Mouse (Mus musculus) E14TG2a.4 (cell line): ENCODE data around the gene Zfp866.

Source experiments
- H3K27me3 ChIP-seq: 2 replicates; pipeline ENCODE4 v1.6.1; 2014; ENCODE audit warnings: low read length, control low read depth; ENCODE audit not compliant: insufficient read depth
- H3K36me3 ChIP-seq: 2 replicates; pipeline ENCODE4 v1.6.1; 2014; ENCODE audit warnings: low read length, control low read depth; ENCODE audit not compliant: insufficient read depth
- H3K4me1 ChIP-seq: replicated peaks from 2 replicates; pipeline ENCODE4 v1.6.1; 2014; ENCODE audit warnings: low read depth, low read length, control low read depth
- H3K4me3 ChIP-seq: replicated peaks from 2 replicates; pipeline ENCODE4 v1.5.1; 2014; ENCODE audit warnings: mild to moderate bottlenecking, low read length
- H3K9me3 ChIP-seq: 2 replicates; pipeline ENCODE4 v1.6.1; 2014; ENCODE audit warnings: low read length, control low read depth
- CTCF ChIP-seq: conservative IDR thresholded peaks from 2 replicates; pipeline ENCODE4 v1.5.1; 2014; ENCODE audit warnings: low read length
- NANOG ChIP-seq: IDR thresholded peaks from 2 replicates; pipeline ENCODE4 v1.6.1; 2014; ENCODE audit warnings: borderline replicate concordance, low read length, mixed read lengths
- POU5F1 ChIP-seq: IDR thresholded peaks from 2 replicates; pipeline ENCODE4 v1.6.1; 2014; ENCODE audit warnings: low read length, borderline replicate concordance

The Zfp866 gene

DNA sequence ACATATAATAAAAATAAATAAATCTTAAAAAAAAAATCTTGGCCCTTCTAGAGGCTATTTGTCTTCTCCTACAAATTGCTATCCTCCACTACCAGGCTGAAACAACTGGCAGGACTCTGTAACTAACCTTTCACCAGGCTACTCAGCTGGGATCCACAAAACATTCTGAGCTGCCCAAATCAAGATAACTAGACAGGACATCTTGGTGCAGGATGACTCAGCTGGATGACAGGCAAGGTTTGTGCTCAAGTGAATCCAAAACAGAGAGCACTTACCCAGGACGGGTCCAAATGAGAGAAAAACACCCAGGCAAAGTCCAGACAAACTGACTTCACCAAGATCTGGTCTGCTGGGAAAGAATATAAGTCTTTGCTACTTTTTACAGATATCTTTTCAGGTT is 55.5 kb downstream of the Zfp866 start:
- TF ChIP-seq NANOG: no peak
- TF ChIP-seq CTCF: no peak
- no peak for TF ChIP-seq POU5F1
- no peaks in the 10 kb centered on the region for H3K4me1 ChIP-seq

DNA sequence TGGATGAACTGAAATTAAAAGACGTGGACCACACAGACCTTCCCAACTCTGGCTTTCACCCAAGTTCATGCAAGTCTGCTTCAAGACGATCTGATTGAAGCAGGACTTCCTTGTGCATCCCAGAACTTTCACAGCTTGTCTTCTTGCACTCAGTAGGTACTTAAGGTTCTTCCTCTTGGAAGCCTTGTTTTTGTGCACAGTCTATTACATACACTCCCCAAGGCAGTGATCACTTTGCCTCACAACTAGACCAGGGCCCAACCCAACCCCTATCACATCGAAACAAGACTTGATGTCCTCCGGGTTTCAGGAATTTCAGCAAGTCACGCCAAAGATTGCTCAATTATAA is 73.8 kb downstream of the Zfp866 start:
- H3K4me3 ChIP-seq: peak overlapping the region; percentile 78
- H3K9me3 ChIP-seq: peaks cover 54% of the 10 kb centered on the region
- H3K36me3 ChIP-seq: no peaks in the 10 kb centered on the region
- TF ChIP-seq POU5F1 (no peak), NANOG (no peak), CTCF (no peak)
- H3K27me3 ChIP-seq: no peaks in the 10 kb centered on the region
- no peaks in the 10 kb centered on the region for H3K4me1 ChIP-seq

More for the DNA sequence above, 55.5 kb downstream of the Zfp866 start:
- 0 out of 2 replicates have a peak, but pooled peaks cover 4% of the 10 kb centered on the region for H3K9me3 ChIP-seq
- no peaks in the 10 kb centered on the region for H3K36me3 ChIP-seq
- H3K27me3 ChIP-seq: no peaks in the 10 kb centered on the region
- no peak overlapping the region for H3K4me3 ChIP-seq

DNA sequence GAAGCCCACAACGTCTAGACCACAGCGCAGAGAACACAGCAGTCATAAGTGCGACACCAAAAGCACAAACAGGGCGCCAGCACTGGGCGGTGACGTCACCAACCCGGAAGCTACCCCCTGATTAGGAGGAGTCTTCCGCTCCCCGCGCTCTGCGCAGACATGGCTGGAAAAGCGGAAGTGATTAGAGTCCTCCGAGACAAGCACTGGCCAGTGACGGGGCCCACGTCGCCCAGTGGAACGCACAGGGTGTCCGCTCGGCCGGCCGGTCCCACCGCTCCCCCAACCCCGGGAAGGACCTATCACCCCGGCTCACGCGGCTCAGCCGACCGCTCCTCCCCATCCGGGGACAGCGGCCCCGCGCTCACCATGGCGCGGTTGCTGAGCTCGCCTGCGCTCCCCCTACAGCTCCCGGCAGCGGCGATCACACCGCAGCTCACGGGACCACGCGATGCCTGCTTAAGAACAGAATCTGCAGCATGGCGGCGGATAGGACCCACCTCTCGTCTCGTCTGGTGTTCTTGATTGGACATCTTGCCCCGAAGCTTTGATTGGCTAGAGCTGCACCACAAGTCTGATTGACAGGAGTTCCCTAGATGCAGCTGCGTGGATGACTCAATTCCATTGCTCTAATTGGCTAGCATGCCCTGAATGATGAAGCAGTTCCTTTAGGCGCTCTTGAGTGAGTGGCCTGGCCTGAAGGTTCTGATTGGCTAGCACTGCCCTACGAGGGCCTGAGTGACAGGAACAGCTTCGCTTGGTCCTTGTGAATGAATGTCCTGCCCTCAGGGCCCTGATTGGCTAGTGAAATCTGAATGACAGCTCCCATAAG is 74.4 kb downstream of the Zfp866 start:
- H3K4me1 ChIP-seq: no peaks in the 10 kb centered on the region
- H3K4me3 ChIP-seq: peak overlapping the region; percentile 78
- no peaks in the 10 kb centered on the region for H3K27me3 ChIP-seq
- TF ChIP-seq CTCF: no peak
- no peak for TF ChIP-seq POU5F1
- TF ChIP-seq NANOG: no peak
- H3K36me3 ChIP-seq: no peaks in the 10 kb centered on the region
- H3K9me3 ChIP-seq: peaks cover 54% of the 10 kb centered on the region

DNA sequence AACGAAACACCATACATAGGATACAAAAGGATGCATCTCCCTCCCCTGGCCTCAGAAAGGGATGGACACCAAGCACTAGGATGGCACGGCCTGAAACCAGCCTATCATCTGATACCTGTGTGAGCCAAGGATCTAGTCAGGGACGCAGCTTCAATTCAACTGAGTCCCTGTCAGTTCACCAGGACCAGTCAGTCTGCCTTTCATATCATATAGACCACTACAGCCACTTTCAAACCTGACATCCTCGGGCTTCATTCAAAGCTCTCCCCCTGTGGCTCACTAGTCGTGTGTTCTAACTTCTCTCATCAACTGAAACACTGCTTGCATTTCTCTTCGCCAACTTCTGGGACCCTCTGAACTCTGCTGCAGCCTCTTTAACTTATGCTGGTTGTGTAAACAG is 75.6 kb downstream of the Zfp866 start:
- Histone ChIP-seq H3K36me3 (no peaks in the 10 kb centered on the region), H3K4me1 (no peaks in the 10 kb centered on the region), H3K27me3 (no peaks in the 10 kb centered on the region), H3K9me3 (peaks cover 54% of the 10 kb centered on the region), H3K4me3 (no peak overlapping the region)
- no peak for TF ChIP-seq POU5F1
- TF ChIP-seq CTCF: no peak
- TF ChIP-seq NANOG: no peak

DNA sequence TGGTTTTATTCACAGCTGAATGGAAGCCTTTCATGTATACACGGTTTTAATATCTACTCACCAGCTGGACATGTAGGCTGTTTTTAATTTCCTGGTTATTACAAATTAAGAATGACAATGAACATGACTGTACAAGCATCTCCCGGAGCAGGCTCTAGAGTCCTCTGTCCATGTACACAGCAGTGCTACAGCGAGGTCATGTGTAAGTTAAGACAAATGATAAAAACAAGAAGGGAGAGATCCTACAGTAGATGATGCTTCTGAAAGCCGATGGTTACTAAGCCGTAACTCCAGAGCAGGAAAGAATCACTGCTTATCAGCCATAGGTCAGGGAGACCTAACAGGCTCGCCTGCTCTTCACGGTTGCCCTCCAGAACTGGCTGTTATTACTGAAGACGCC is 77.5 kb downstream of the Zfp866 start:
- Histone ChIP-seq H3K27me3 (no peaks in the 10 kb centered on the region), H3K4me1 (no peaks in the 10 kb centered on the region), H3K9me3 (peaks cover 45% of the 10 kb centered on the region), H3K4me3 (no peak overlapping the region), H3K36me3 (no peaks in the 10 kb centered on the region)
- TF ChIP-seq CTCF (no peak), NANOG (no peak), POU5F1 (no peak)
